Mouse (Mus musculus) E14TG2a.4 (cell line): ENCODE data around the gene Bpnt1.

Experiments
- H3K27me3 ChIP-seq: 2 replicates; pipeline ENCODE4 v1.6.1; 2014; ENCODE audit warnings: low read length, control low read depth; ENCODE audit not compliant: insufficient read depth
- H3K36me3 ChIP-seq: 2 replicates; pipeline ENCODE4 v1.6.1; 2014; ENCODE audit warnings: low read length, control low read depth; ENCODE audit not compliant: insufficient read depth
- H3K4me1 ChIP-seq: replicated peaks from 2 replicates; pipeline ENCODE4 v1.6.1; 2014; ENCODE audit warnings: low read depth, low read length, control low read depth
- H3K4me3 ChIP-seq: replicated peaks from 2 replicates; pipeline ENCODE4 v1.5.1; 2014; ENCODE audit warnings: mild to moderate bottlenecking, low read length
- H3K9me3 ChIP-seq: 2 replicates; pipeline ENCODE4 v1.6.1; 2014; ENCODE audit warnings: low read length, control low read depth
- CTCF ChIP-seq: conservative IDR thresholded peaks from 2 replicates; pipeline ENCODE4 v1.5.1; 2014; ENCODE audit warnings: low read length
- NANOG ChIP-seq: IDR thresholded peaks from 2 replicates; pipeline ENCODE4 v1.6.1; 2014; ENCODE audit warnings: borderline replicate concordance, low read length, mixed read lengths
- POU5F1 ChIP-seq: IDR thresholded peaks from 2 replicates; pipeline ENCODE4 v1.6.1; 2014; ENCODE audit warnings: low read length, borderline replicate concordance

Bpnt1 gene

GRCm38 (mm10) chr1:185377429-185377828 lies 45.5 kb downstream of the Bpnt1 start:
- TF ChIP-seq NANOG = no peak
- H3K9me3 ChIP-seq = no peaks in the 10 kb centered on the region
- H3K36me3 ChIP-seq = peaks cover 96% of the 10 kb centered on the region
- H3K27me3 ChIP-seq = no peaks in the 10 kb centered on the region
- H3K4me3 ChIP-seq = no peak overlapping the region
- no peaks in the 10 kb centered on the region; the same call in 1 of the 2 replicates for H3K4me1 ChIP-seq

DNA sequence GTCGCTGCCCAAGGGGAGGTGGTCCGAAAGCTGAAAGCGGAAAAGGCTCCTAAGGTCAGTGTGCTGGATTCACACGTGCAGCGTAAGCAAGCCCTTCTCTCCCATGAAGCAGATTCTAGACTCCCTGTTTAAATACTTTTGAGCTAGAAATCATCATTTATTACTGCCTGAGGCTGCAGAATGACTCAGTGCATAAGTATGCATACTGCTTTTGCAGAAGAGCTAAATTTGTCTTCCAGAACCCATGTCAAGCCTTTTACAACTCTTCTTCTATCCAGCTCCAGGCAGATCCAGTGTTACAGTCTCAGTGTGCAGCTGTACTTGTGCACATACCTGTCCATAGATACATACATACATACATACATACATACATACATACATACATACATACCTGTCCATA lies 69.7 kb downstream of the Bpnt1 start:
- Histone ChIP-seq H3K27me3 (no peaks in the 10 kb centered on the region), H3K4me1 (no peaks in the 10 kb centered on the region), H3K9me3 (no peaks in the 10 kb centered on the region), H3K36me3 (peaks cover 81% of the 10 kb centered on the region), H3K4me3 (no peak overlapping the region)
- TF ChIP-seq CTCF (no peak), POU5F1 (no peak), NANOG (no peak)

DNA sequence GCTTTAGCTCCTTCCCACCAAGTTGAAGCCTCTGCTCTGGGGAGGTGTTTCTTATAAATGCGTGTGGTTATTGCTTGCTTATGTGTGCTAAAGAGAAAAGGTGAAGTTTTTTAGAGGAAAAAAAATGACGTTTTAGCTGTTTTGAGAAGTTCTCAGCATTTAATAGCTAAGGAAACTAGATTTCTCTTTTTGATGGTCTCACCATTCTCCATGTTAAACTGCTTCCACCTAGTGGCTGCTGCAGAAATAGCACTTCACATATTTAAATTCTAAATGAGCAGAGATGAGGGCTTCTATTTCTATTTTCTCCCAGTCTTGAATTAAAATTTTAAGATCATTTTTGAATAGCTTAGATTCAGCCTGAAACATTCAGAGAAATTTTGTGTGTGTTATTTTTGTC lies 72.1 kb downstream of the Bpnt1 start:
- no peaks in the 10 kb centered on the region for H3K9me3 ChIP-seq
- no peaks in the 10 kb centered on the region for H3K27me3 ChIP-seq
- no peak overlapping the region for H3K4me3 ChIP-seq
- TF ChIP-seq CTCF (peak; percentile 43), NANOG (no peak)
- H3K36me3 ChIP-seq = peaks cover 82% of the 10 kb centered on the region
- H3K4me1 ChIP-seq = no peaks in the 10 kb centered on the region

GRCm38 (mm10) chr1:185405921-185406320 lies 74.0 kb downstream of the Bpnt1 start:
- no peaks in the 10 kb centered on the region for H3K4me1 ChIP-seq
- H3K27me3 ChIP-seq = no peaks in the 10 kb centered on the region
- no peak overlapping the region for H3K4me3 ChIP-seq
- H3K9me3 ChIP-seq = no peaks in the 10 kb centered on the region
- H3K36me3 ChIP-seq = peaks cover 82% of the 10 kb centered on the region
- TF ChIP-seq POU5F1 (no peak), CTCF (no peak), NANOG (no peak)
